Mouse (Mus musculus) liver, adult (tissue): ENCODE data around the gene Rbms3.

Experiments
- GATA4 ChIP-seq: IDR thresholded peaks from 2 replicates; pipeline ENCODE4 v1.6.1; 2014; ENCODE audit warnings: mild to moderate bottlenecking, low read length; ENCODE audit not compliant: insufficient replicate concordance

Rbms3 gene

DNA sequence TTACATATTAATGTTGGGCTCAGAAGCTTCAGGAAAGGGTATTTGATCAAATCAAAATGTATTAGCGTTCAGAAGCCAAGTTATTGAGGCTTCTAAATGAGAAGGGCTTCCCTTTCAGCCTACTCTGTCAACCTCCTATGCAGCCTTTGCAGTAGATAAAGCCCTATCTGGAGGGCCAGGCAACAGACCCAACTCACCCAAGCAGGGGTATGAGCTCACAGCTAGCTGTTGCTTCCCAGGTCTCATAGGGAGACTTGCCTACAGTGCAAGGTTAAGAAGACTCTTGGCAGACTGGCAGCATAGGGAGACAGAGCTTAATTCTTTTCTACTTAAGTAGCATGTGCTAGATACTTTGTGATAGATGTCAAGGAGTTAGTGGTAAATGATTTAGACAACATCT lies 926.6 kb downstream of the Rbms3 start:
- TF ChIP-seq GATA4 = no peak

DNA sequence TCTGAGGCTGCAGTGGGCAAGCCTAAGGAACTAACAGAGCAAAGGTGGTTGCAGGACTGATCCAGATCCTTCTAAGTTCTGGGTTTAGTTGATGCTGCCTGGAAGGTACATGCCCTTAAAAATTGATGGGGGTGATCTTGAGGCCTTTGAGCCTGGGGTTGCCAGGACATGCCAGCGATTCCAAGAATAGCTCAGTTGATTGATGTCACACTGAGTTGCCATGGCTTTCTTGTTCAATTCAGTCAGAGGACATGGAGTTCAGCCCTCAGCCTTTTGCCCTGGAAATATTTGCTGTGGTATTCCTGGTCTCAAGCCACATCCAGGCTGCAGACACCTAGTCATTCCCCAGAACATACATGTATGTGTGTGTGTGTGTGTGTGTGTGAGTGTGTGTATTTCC lies 927.1 kb downstream of the Rbms3 start:
- TF ChIP-seq GATA4 = no peak

- TF ChIP-seq GATA4 = peak; percentile 95
Measured at GRCm38 (mm10) chr9:116701511-116702179, 928.1 kb downstream of the Rbms3 start.

DNA sequence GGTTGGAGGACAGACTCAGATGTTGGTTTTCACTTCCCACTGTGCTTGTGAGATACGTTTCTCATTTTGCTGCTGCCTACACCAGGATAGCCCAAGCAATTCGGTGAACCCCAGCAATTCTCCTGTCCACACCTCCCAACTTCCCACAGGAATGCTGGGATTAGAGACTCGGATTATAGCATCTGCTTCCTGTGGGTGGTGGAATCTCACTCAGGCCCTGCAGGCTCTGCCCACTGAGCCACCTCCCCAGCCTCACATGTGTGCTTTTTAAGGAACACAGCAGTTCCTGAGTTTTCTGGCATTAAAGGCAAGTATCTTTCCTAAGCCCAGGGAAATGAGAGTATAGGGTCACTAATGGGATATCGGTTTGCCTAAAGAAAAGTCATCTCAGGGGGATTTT lies 941.1 kb downstream of the Rbms3 start:
- TF ChIP-seq GATA4 = no peak

DNA sequence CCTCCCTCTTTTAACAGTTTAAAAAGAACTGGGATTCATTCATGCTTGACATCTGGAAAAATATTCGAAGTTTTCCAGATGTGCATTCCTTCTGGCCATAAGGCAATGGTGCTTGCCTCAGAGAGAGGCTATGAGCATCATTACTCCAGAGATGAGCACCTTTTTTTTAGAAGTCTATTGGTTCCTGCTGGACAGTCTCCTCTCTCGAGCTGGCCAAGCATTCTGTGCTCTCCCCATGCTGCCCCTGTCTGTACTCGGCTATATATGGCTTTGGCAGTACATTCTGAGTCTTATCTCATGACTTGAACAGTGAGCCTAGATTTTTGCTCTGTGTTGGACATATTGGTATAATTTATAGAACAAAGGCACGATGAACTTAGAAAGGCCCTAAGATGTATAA lies 952.6 kb downstream of the Rbms3 start:
- TF ChIP-seq GATA4 = no peak

- no peak for TF ChIP-seq GATA4
Measured at GRCm38 (mm10) chr9:116676445-116676844, 953.3 kb downstream of the Rbms3 start.

- no peak for TF ChIP-seq GATA4
Measured at GRCm38 (mm10) chr9:116674191-116674590, 955.5 kb downstream of the Rbms3 start.

DNA sequence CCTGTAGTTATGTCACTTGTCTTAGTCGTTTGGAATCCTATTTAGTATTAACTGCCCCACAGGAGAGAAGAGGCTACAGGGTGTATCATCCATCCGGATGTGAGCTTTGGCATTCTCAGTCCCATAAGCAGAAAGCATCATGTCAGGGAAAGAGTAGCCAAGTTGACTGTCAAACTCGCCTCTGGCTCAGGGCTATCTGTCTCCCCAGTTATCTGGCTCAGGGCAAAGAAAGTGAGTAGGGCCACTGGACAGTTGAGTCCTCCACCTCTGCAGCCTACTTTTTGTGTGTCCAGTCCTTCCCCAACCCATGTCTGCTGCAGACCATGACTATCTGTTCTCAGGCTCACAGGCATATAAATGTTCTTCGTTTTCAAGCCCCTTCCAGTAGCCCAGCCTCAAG lies 968.7 kb downstream of the Rbms3 start:
- no peak for TF ChIP-seq GATA4

GRCm38 (mm10) chr9:116659936-116660335 lies 969.8 kb downstream of the Rbms3 start:
- no peak for TF ChIP-seq GATA4

- TF ChIP-seq GATA4 = no peak
Measured at GRCm38 (mm10) chr9:116657141-116657540, 972.6 kb downstream of the Rbms3 start.

DNA sequence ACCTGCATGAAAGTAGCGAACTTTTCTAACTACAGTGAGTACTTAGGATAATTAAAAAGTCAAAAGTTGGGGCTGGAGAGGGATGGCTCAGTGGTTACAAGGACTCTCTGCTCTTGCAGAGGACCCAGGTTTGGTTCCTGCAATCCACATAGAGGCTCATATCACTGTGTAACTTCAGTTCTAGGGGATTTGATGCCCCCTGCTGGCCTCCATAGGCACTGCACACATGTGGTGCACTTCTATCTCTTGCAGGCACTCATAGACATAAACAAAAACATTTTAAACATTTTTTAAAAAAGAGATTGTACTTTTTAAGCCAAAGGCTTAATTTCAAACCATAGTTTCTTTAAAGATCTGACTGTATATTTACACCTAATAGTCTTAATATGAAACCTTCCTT lies 978.3 kb downstream of the Rbms3 start:
- no peak for TF ChIP-seq GATA4

DNA sequence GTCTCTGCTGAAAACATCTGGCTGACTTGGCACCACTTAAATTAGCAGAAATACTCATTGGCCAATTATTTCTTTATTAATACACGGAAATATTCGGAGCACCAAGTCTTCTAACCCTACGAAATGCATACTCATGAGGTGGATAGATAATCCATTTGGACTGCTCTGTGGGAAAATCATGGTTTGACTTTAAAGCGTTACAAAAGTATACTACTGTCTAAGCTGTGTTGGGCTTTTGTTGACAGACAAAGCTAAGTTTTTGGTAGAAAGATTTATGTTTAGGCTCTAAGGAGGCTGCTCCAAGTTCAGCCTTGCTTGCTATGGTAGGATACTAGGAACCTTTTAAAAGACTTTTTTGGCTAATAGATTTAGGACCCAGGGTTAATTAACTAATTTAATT lies 979.8 kb downstream of the Rbms3 start:
- TF ChIP-seq GATA4 = no peak

DNA sequence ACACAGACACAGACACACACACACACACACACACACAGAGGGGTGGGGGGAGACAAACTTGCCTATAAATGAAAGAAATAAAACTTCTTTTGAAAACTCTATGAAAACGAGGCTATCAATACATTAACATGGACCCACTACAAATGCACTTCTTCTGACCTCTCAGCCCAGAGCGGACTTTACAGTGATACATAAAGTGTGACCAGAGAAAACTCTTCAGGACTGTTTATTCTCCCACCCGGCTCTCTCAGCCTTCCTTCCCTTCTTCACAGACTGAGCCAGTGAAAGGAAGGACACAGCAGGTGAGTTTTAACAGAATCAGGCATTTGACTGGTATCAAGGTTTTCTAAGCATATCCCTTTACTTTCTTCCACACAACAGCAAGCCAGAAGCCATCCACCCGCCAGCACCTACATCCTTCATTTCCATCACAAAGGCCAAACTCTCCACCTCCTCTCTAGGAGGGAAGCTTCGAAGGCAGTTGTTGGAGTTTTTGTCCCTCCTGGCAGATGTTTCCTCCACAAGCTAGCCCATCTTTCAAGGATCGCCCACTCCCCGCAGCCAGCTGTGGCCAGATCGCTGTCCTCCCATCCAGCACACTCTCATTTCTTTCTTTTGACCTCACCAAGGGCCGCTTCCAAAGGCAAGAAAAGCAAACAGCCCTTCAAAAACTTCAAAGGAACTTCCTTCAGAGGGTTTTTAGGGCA lies 980.5 kb downstream of the Rbms3 start:
- no peak for TF ChIP-seq GATA4

DNA sequence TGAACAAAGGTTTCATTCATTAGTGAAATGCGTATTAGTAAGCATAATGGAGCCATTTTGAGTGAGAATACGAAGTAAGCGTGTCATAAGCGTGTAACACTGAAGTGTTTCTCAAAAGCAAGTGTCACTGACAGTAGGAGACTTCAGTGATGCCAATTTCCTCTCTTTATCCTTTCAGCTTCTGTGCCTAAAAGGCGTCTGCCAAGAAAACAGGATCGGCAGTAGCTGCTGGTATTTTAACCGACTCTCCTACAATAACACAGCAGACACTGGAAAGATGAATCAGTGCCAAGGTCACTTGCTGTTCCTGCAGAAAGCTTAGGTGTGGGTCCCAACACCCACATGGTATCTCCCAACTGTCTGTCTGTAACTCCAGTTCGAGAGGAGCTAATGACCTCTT lies 985.1 kb downstream of the Rbms3 start:
- TF ChIP-seq GATA4 = no peak

GRCm38 (mm10) chr9:116640302-116640679 lies 989.4 kb downstream of the Rbms3 start:
- no peak for TF ChIP-seq GATA4

DNA sequence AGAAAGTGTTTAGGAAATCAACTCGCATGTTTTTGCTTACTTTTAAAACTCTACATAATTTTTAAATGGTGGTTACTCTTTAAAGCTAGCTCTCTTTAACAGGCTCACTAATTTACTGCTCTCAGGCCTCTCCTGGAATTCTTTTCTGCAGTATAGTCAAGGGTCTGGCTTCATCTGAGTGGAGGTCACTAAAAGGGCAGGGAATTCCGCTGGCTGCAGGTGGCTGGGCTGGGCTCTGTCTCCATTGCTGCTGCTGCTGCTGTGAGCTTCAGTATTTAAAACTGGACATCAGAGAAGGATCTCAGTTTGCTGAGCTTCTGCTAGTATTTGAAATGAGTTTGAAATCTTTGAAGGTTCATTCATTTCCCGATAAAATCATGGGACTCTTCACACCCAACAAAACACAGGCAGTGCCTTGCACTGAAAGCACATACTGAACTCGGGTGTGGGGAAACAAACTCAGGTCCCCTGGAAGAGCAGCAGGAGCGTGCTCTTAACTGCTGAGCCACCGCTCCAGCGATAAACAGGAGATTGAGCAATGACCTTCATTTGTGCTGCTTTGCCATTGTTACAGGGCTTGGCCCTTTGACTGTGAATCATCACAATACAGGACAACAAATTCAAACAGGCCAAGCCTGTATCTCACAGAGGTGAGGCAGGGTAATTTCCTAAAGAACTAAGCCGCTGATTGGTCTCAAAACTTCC lies 990.0 kb downstream of the Rbms3 start:
- no peak for TF ChIP-seq GATA4

DNA sequence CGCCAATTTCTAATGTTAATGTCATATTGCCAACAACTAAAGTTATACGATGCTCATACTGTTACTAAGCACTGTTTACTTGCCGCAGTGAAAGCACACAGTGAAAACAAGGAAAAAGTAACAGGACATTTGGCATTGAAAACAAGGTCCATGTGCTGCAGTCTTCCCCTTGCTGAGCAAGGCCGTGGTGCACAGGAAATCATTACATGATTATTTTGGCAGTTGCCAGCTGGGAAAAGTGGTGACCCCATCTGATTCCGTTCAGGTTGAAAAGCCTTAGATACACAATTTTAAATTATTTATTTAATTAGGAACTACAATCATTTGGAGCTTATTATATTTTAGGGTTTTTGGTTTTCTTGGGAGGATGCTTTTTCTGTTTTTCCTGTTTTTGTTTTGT lies 995.9 kb downstream of the Rbms3 start:
- no peak for TF ChIP-seq GATA4

- TF ChIP-seq GATA4 = no peak
Measured at GRCm38 (mm10) chr9:116633075-116633474, 996.6 kb downstream of the Rbms3 start.
